Mouse (Mus musculus) cortical plate, adult 2 months (tissue): ENCODE measurements at regions not wholly inside any gene's neighbourhood (a gene's known extent, or its start where the extent isn't known, plus 50 kb on each side); places are given as distances from the start of the nearest gene placed in this dataset.

Experiments used
- CTCF ChIP-seq: fragments of 200-500 bp; IDR thresholded peaks from 2 replicates; pipeline ENCODE4 v1.5.1; 2011; ENCODE audit warnings: mild to moderate bottlenecking, control low read depth, low read length; ENCODE audit not compliant: insufficient read depth; ENCODE audit errors: extremely low read depth
- POLR2A ChIP-seq: fragments of 200-500 bp; IDR thresholded peaks from 2 replicates; pipeline ENCODE4 v1.6.1; 2011; ENCODE audit warnings: mild to moderate bottlenecking, low read length, control low read depth; ENCODE audit not compliant: insufficient read depth; ENCODE audit errors: extremely low read depth

- TF ChIP-seq POLR2A = no peak
- TF ChIP-seq CTCF = no peak
Observed at GRCm38 (mm10) chr2:131716841-131717240, 142.7 kb downstream of the Erv3 start.
